Mouse (Mus musculus) stomach, postnatal 0 days (tissue): ENCODE data around the gene Fuk.
A peak's percentile ranks its signal among the peaks of the same experiment; 100 is the strongest.

ENCODE experiments used
- CTCF ChIP-seq: IDR thresholded peaks from 2 replicates; pipeline ENCODE4 v1.5.1; 2016; ENCODE audit warnings: antibody characterized with exemption, low read depth, mild to moderate bottlenecking, moderate library complexity
- EP300 ChIP-seq: optimal IDR thresholded peaks from 2 replicates; pipeline ENCODE3; 2016; ENCODE audit warnings: antibody characterized with exemption

- TF ChIP-seq CTCF (0 out of 2 replicates have a peak, but pooled peaks have one; percentile 2), EP300 (no peak)
These were observed 17.9 kb upstream of the Fuk start for GRCm38 (mm10) chr8:110920032-110920772.
